Mouse (Mus musculus): ENCODE measurements around the gene Lin7c. TPM values are rescaled to one million over a fixed set of nuclear protein-coding genes. Genes with fewer than 3 reads are reported as not detected.

Gene Lin7c
- polyA plus RNA-seq, 1 experiment from 2014 or later, result 62.6 TPM

DNA sequence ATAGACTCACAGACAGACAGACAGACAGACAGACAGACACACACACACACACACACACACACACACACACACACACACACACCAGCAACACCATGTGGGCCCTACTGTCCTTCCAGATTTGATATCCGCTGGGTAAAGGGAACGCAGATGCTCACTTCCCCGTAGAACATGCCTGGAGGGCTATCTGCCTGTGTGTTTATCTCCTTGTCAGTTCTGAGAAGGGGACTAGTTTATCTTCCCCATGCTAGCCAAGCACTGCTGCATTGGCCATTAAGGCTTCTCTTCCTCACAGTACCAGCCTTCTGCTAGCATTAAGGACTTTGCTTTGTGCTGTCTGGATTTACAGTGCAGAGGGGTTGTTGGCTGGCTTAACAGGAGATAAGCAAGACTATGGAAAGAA, 38.6 kb downstream of the Lin7c start:
- no peak overlapping the region for H3K27ac ChIP-seq (replicated peaks; ENCODE audit: low read depth, low read length)
- H3K27me3 ChIP-seq (replicated peaks; ENCODE audit: control insufficient read depth, insufficient read depth, low read length), result no peaks in the 10 kb centered on the region
- no peaks in the 10 kb centered on the region for H3K9me3 ChIP-seq (ENCODE audit: control insufficient read depth, low read length)
- ATAC-seq (ENCODE audit: low read depth) (no peak), DNase-seq (ENCODE audit: low spot score) (no peak)
- no peak overlapping the region for H3K4me3 ChIP-seq (ENCODE audit: low read depth, low read length)
- no peak overlapping the region for H3K4me2 ChIP-seq (ENCODE audit: low read depth, low read length)
- H3K36me3 ChIP-seq (ENCODE audit: control insufficient read depth, insufficient read depth, low read length), result peaks cover 12% of the 10 kb centered on the region; the same call in 1 of the 2 replicates
- H3K4me1 ChIP-seq (ENCODE audit: control insufficient read depth, insufficient read depth, low read length), result peaks cover 18% of the 10 kb centered on the region
- 62% methylated on average over 3 of the region's 3 CpGs for WGBS
- no peak overlapping the region for H3K9ac ChIP-seq (ENCODE audit: low read depth, low read length)

DNA sequence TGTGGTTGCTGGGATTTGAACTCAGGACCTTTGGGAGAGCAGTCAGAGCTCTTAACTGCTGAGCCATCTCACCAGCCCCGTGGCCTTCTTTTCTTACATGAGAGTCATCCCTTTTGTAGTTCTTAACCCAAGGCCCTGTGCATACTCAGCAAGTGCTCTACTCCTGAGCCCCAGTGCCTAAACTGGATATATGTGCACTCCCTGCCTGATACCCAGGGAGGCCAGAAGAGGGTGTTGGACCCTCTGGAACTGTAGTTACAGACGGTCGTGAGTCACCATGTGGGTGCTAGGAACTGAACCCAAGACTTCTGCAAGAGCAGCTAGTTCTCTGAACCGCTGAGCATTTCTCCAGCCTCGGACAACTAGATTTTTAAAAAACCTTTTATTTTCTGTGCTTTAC, 39.7 kb downstream of the Lin7c start:
- Histone ChIP-seq H3K9ac (ENCODE audit: low read depth, low read length) (no peak overlapping the region), H3K4me1 (ENCODE audit: control insufficient read depth, insufficient read depth, low read length) (peaks cover 18% of the 10 kb centered on the region), H3K4me2 (ENCODE audit: low read depth, low read length) (no peak overlapping the region), H3K4me3 (ENCODE audit: low read depth, low read length) (no peak overlapping the region), H3K9me3 (ENCODE audit: control insufficient read depth, low read length) (no peaks in the 10 kb centered on the region), H3K36me3 (ENCODE audit: control insufficient read depth, insufficient read depth, low read length) (peaks cover 18% of the 10 kb centered on the region; the same call in 1 of the 2 replicates), H3K27ac (replicated peaks; ENCODE audit: low read depth, low read length) (no peak overlapping the region), H3K27me3 (replicated peaks; ENCODE audit: control insufficient read depth, insufficient read depth, low read length) (no peaks in the 10 kb centered on the region)
- 92% methylated on average over 5 of the region's 5 CpGs for WGBS
- no peak for ATAC-seq (ENCODE audit: low read depth)
- DNase-seq (ENCODE audit: low spot score), result no peak

DNA sequence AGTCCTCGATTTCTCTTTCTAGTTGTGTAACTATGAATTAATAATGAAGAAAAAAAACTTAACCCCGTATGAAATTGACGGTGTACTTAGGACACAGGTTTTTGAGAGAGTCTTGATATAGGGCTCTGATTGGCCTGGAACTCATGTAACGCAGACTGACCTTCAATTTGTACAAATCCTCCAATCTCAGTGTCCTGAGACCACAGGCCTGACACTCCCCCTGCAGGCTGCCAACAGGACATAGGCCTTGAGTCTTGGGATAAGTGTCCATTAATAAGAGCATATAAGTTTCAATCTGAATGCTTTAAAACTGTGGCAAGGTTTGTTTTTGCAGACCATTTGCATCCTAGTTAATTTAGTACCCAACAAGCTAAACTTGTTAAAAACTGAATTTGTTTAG, 40.1 kb downstream of the Lin7c start:
- H3K36me3 ChIP-seq (ENCODE audit: control insufficient read depth, insufficient read depth, low read length), result peaks cover 16% of the 10 kb centered on the region; the same call in 1 of the 2 replicates
- 91% methylated on average over 4 of the region's 4 CpGs for WGBS

DNA sequence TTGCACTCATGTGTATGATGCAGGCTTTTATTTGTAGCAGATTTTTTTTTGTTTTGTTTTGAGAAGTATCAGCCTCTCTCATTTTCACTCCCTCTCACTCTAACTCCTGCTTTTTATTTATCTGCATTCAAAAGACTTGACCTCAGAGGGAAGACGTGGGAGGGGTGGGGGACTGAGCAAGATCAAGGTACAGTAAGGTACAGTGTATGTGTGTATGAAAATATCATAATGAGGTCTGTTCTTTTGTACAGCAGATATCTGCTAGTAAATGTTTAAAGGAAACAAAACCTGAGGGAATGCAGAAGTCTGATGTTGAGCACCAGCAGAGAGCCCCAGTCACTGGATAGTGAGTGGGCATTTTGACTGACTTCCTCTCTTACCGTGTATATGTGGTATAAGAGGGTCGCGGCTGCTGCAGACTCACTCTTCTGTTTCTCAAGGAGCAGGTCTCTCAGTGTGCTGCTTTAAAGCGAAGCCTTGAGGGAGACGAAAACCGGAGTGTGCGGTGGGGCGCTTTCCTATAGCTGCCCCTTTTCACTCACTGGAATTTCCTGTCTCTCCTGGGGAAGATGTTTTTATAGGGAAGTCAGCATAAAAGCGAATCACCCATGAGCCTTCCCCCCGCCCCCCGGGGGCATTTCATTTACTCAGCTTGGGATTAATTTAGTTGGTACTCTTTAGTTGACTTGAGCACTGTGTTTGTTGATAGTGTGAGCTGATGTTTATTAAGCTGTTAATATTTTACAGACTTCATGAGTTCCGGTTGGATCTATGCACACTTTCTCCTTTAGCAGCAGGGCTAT, 41.5 kb downstream of the Lin7c start:
- WGBS, result 22% methylated on average over 13 of the region's 13 CpGs
- DNase-seq (ENCODE audit: low spot score) (peak; percentile 45), ATAC-seq (ENCODE audit: low read depth) (peak; percentile 24)
- Histone ChIP-seq H3K9ac (ENCODE audit: low read depth, low read length) (no peak overlapping the region), H3K9me3 (ENCODE audit: control insufficient read depth, low read length) (no peaks in the 10 kb centered on the region), H3K4me2 (ENCODE audit: low read depth, low read length) (peak overlapping the region; percentile 40), H3K36me3 (ENCODE audit: control insufficient read depth, insufficient read depth, low read length) (peaks cover 11% of the 10 kb centered on the region; the same call in 1 of the 2 replicates), H3K4me3 (ENCODE audit: low read depth, low read length) (no peak overlapping the region), H3K4me1 (ENCODE audit: control insufficient read depth, insufficient read depth, low read length) (peaks cover 18% of the 10 kb centered on the region), H3K27me3 (replicated peaks; ENCODE audit: control insufficient read depth, insufficient read depth, low read length) (no peaks in the 10 kb centered on the region), H3K27ac (replicated peaks; ENCODE audit: low read depth, low read length) (no peak overlapping the region; the same call in 1 of the 2 replicates)

More for the DNA sequence above, 40.1 kb downstream of the Lin7c start:
- Histone ChIP-seq H3K27me3 (replicated peaks; ENCODE audit: control insufficient read depth, insufficient read depth, low read length) (no peaks in the 10 kb centered on the region), H3K9me3 (ENCODE audit: control insufficient read depth, low read length) (no peaks in the 10 kb centered on the region), H3K4me2 (ENCODE audit: low read depth, low read length) (no peak overlapping the region), H3K4me1 (ENCODE audit: control insufficient read depth, insufficient read depth, low read length) (peaks cover 18% of the 10 kb centered on the region), H3K9ac (ENCODE audit: low read depth, low read length) (no peak overlapping the region), H3K4me3 (ENCODE audit: low read depth, low read length) (no peak overlapping the region), H3K27ac (replicated peaks; ENCODE audit: low read depth, low read length) (no peak overlapping the region)
- no peak for DNase-seq (ENCODE audit: low spot score)
- no peak for ATAC-seq (ENCODE audit: low read depth)

DNA sequence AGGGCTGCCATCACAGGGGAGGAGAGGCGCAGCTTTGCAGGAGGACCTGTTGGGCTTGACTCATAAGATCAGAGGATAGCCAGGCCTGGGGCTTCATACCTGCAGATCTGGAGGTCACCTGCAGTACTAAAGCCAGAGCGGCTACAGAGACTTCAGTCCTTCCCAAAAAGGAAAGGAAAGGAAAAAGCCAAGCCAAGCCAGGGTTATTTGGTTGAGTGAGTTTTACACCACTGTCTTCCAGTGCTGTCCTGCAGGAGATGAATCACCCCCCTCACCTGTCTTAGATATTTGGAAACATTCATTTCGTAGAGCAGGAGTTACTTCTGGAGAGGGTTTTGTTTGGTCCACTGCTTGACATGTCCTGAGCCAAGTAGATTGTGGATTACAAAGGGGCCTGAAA, 42.5 kb downstream of the Lin7c start:
- Histone ChIP-seq H3K9me3 (ENCODE audit: control insufficient read depth, low read length) (no peaks in the 10 kb centered on the region), H3K27ac (replicated peaks; ENCODE audit: low read depth, low read length) (no peak overlapping the region), H3K9ac (ENCODE audit: low read depth, low read length) (no peak overlapping the region), H3K4me3 (ENCODE audit: low read depth, low read length) (no peak overlapping the region), H3K4me1 (ENCODE audit: control insufficient read depth, insufficient read depth, low read length) (peaks cover 18% of the 10 kb centered on the region), H3K36me3 (ENCODE audit: control insufficient read depth, insufficient read depth, low read length) (peaks cover 6% of the 10 kb centered on the region; the same call in 1 of the 2 replicates), H3K27me3 (replicated peaks; ENCODE audit: control insufficient read depth, insufficient read depth, low read length) (no peaks in the 10 kb centered on the region), H3K4me2 (ENCODE audit: low read depth, low read length) (no peak overlapping the region)
- DNase-seq (ENCODE audit: low spot score) (no peak), ATAC-seq (ENCODE audit: low read depth) (no peak)
- WGBS, result 74% methylated on average over 3 of the region's 3 CpGs

DNA sequence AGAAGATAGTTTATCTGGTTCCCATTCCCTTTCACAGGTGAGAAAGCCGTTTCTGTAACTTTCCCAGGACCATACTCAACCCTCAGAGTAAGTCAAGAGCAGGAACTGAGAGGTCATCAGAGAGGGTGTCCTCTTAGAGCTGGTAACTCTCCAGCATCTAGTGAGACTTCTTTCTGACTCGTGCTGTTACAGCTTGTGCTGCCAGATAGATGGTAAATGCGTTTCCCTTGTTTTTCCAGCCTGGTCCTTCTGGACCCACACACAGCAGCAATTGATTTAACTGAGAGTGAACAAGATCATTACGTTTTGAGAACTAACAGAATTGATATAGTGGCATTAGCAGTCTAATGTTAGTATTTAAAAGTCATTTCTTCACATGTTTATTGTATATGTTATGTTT, 43.4 kb downstream of the Lin7c start:
- no peaks in the 10 kb centered on the region for H3K27me3 ChIP-seq (replicated peaks; ENCODE audit: control insufficient read depth, insufficient read depth, low read length)
- H3K36me3 ChIP-seq (ENCODE audit: control insufficient read depth, insufficient read depth, low read length), result peaks cover 6% of the 10 kb centered on the region; the same call in 1 of the 2 replicates
- H3K4me2 ChIP-seq (ENCODE audit: low read depth, low read length), result no peak overlapping the region
- H3K9ac ChIP-seq (ENCODE audit: low read depth, low read length), result no peak overlapping the region
- ATAC-seq (ENCODE audit: low read depth), result no peak
- WGBS, result 66% methylated on average over 4 of the region's 4 CpGs
- H3K4me3 ChIP-seq (ENCODE audit: low read depth, low read length), result no peak overlapping the region
- DNase-seq (ENCODE audit: low spot score), result no peak
- H3K4me1 ChIP-seq (ENCODE audit: control insufficient read depth, insufficient read depth, low read length), result peaks cover 17% of the 10 kb centered on the region
- H3K9me3 ChIP-seq (ENCODE audit: control insufficient read depth, low read length), result no peaks in the 10 kb centered on the region
- H3K27ac ChIP-seq (replicated peaks; ENCODE audit: low read depth, low read length), result no peak overlapping the region

DNA sequence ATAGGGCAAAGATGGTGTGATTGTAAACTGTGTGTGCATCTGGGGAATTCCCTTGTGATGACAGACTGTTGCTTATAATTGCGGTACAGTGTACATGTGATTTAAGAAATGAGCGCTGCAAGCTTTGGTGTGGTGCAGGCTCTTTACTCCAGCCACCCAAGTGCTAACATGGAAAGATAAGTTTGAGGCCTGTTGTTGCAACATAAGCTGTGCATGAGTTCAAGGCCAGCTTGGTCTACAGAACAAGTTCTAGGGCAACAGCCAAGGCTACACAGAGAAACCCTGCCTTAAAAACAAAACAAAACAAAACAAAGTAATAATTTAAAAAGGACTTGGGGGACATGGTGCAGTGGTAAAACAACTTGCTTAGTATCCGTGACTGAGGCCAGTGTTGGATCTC, 44.5 kb downstream of the Lin7c start:
- 84% methylated on average over 3 of the region's 3 CpGs for WGBS
- no peak overlapping the region for H3K4me3 ChIP-seq (ENCODE audit: low read depth, low read length)
- DNase-seq (ENCODE audit: low spot score), result no peak
- H3K27me3 ChIP-seq (replicated peaks; ENCODE audit: control insufficient read depth, insufficient read depth, low read length), result no peaks in the 10 kb centered on the region
- no peak for ATAC-seq (ENCODE audit: low read depth)
- H3K36me3 ChIP-seq (ENCODE audit: control insufficient read depth, insufficient read depth, low read length), result peaks cover 6% of the 10 kb centered on the region; the same call in 1 of the 2 replicates
- no peaks in the 10 kb centered on the region for H3K9me3 ChIP-seq (ENCODE audit: control insufficient read depth, low read length)
- H3K27ac ChIP-seq (replicated peaks; ENCODE audit: low read depth, low read length), result no peak overlapping the region
- peaks cover 14% of the 10 kb centered on the region for H3K4me1 ChIP-seq (ENCODE audit: control insufficient read depth, insufficient read depth, low read length)
- no peak overlapping the region for H3K4me2 ChIP-seq (ENCODE audit: low read depth, low read length)
- no peak overlapping the region for H3K9ac ChIP-seq (ENCODE audit: low read depth, low read length)

DNA sequence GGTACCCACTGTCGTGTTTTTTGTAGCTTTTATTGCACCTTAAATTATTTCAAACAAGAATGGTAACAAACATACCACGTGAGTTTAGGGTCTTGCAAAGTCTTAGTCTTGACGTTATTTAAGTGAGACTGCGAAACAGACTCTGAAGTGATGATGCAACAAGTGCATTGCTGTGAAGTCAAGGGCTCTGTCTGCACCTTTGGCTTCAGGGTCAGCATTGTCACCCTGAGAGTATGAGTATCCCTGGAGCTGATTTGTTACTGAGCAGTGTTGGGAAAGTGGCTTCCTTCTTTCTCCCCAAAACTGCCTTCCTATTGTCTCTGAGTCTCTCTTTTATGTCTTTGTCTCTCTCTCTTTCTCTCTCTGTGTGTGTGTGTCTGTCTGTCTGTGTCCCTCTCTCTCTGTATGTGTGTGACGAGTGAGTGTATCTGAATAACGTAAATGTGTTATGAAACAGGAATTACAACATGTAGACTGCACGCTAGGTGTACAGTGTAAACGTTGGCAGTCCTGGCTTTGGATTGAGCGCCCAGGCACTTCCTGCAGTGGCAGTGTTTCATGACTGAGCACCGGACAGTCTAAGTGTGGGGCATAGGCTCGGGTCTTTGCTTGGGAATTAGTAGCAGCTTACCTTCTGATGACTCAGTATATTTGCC, 45.2 kb downstream of the Lin7c start:
- no peak for DNase-seq (ENCODE audit: low spot score)
- H3K9me3 ChIP-seq (ENCODE audit: control insufficient read depth, low read length), result no peaks in the 10 kb centered on the region
- peak overlapping the region; percentile 10; the same call in 1 of the 2 replicates for H3K27ac ChIP-seq (replicated peaks; ENCODE audit: low read depth, low read length)
- no peaks in the 10 kb centered on the region for H3K27me3 ChIP-seq (replicated peaks; ENCODE audit: control insufficient read depth, insufficient read depth, low read length)
- H3K9ac ChIP-seq (ENCODE audit: low read depth, low read length), result no peak overlapping the region
- no peak for ATAC-seq (ENCODE audit: low read depth)
- 72% methylated on average over 11 of the region's 11 CpGs for WGBS
- H3K4me3 ChIP-seq (ENCODE audit: low read depth, low read length), result no peak overlapping the region
- no peak overlapping the region for H3K4me2 ChIP-seq (ENCODE audit: low read depth, low read length)
- H3K36me3 ChIP-seq (ENCODE audit: control insufficient read depth, insufficient read depth, low read length), result peaks cover 6% of the 10 kb centered on the region; the same call in 1 of the 2 replicates
- H3K4me1 ChIP-seq (ENCODE audit: control insufficient read depth, insufficient read depth, low read length), result peaks cover 14% of the 10 kb centered on the region
